Mouse (Mus musculus) CH12.LX (cell line): ENCODE measurements at regions not wholly inside any gene's neighbourhood (a gene's known extent, or its start where the extent isn't known, plus 50 kb on each side); places are given as distances from the start of the nearest gene placed in this dataset.

Source experiments
- DNase-seq: peaks from one replicate; pipeline ENCODE4 v3.0.0-alpha.2; 2013; ENCODE audit errors: extremely low read depth
- H3K27ac ChIP-seq: 2 replicates; pipeline ENCODE4 v1.5.1; 2012; ENCODE audit warnings: low read depth, mild to moderate bottlenecking, control low read depth, moderate library complexity; ENCODE audit not compliant: insufficient read depth
- H3K27me3 ChIP-seq: replicated peaks from 2 replicates; pipeline ENCODE3; 2012; ENCODE audit warnings: inconsistent platforms
- H3K36me3 ChIP-seq, 2 experiments: replicated peaks in 1 of 2; 2 replicates each; pipeline versions ENCODE3 to v1.6.1; 2012; ENCODE audit warnings: inconsistent platforms in 1 of 2, low read length in 1 of 2, mild to moderate bottlenecking in 1 of 2, mixed read lengths in 1 of 2, moderate library complexity in 1 of 2; ENCODE audit not compliant: control insufficient read depth in 1 of 2, insufficient read depth in 1 of 2
- H3K4me1 ChIP-seq, 2 experiments: 2 replicates each; pipeline ENCODE4 v1.6.1; 2012; ENCODE audit warnings: inconsistent platforms in 1 of 2, moderate library complexity in 1 of 2; ENCODE audit not compliant: insufficient read depth in 2 of 2, control insufficient read depth in 1 of 2
- H3K4me2 ChIP-seq: 2 replicates; pipeline ENCODE4 v1.6.1; 2012; ENCODE audit warnings: low read depth, mild to moderate bottlenecking, control low read depth; ENCODE audit not compliant: poor library complexity, insufficient read depth, severe bottlenecking
- H3K4me3 ChIP-seq, 3 experiments: fragments of 150-350 bp in 1 of 3; sonication (generic) in 1 of 3; replicated peaks in 1 of 3; 2 replicates each; pipeline versions ENCODE3 to v1.5.1; 2011 to 2012; ENCODE audit warnings: low read depth in 2 of 3, low read length in 2 of 3, mild to moderate bottlenecking in 2 of 3, moderate library complexity in 2 of 3, control low read depth in 1 of 3, improper control_type of control experiment in 1 of 3, inconsistent platforms in 1 of 3, mixed read lengths in 1 of 3; ENCODE audit not compliant: poor library complexity in 1 of 3
- H3K79me2 ChIP-seq: replicated peaks from 2 replicates; pipeline ENCODE4 v1.6.1; 2012; ENCODE audit warnings: mild to moderate bottlenecking, moderate library complexity; ENCODE audit not compliant: control insufficient read depth, poor library complexity, insufficient read depth, severe bottlenecking; ENCODE audit errors: extremely low read depth
- H3K9ac ChIP-seq: 2 replicates; pipeline ENCODE4 v1.6.1; 2012; ENCODE audit warnings: low read depth, mild to moderate bottlenecking, control low read depth, moderate library complexity; ENCODE audit not compliant: insufficient read depth
- H3K9me3 ChIP-seq: replicated peaks from 2 replicates; pipeline ENCODE3; 2012; ENCODE audit warnings: low read length, inconsistent platforms, mixed read lengths
- BHLHE40 ChIP-seq: IDR thresholded peaks from 2 replicates; pipeline ENCODE4 v1.6.1; 2011; ENCODE audit warnings: mild to moderate bottlenecking, low read depth, low read length, improper control_type of control experiment
- CHD1 ChIP-seq: IDR thresholded peaks from 2 replicates; pipeline ENCODE4 v1.6.1; 2012; ENCODE audit warnings: low read depth, low read length, improper control_type of control experiment, inconsistent platforms
- CHD2 ChIP-seq: IDR thresholded peaks from 2 replicates; pipeline ENCODE4 v1.6.1; 2011; ENCODE audit warnings: low read length, improper control_type of control experiment
- EP300 ChIP-seq: IDR thresholded peaks from 2 replicates; pipeline ENCODE4 v1.6.1; 2011; ENCODE audit warnings: low read length, improper control_type of control experiment
- GABPA ChIP-seq: IDR thresholded peaks from 2 replicates; pipeline ENCODE4 v1.6.1; 2012; ENCODE audit warnings: low read depth, low read length, improper control_type of control experiment, inconsistent platforms; ENCODE audit not compliant: insufficient replicate concordance
- HCFC1 ChIP-seq: IDR thresholded peaks from 2 replicates; pipeline ENCODE4 v1.6.1; 2012; ENCODE audit warnings: low read depth, mild to moderate bottlenecking, inconsistent platforms, low read length, improper control_type of control experiment
- JUN ChIP-seq: IDR thresholded peaks from 2 replicates; pipeline ENCODE4 v1.6.1; 2011; ENCODE audit warnings: low read depth, mild to moderate bottlenecking, low read length, improper control_type of control experiment, moderate library complexity; ENCODE audit not compliant: insufficient read depth
- JUND ChIP-seq: conservative IDR thresholded peaks from 2 replicates; pipeline ENCODE4 v1.6.1; 2011; ENCODE audit warnings: low read depth, low read length, improper control_type of control experiment
- MAFK ChIP-seq: IDR thresholded peaks from 2 replicates; pipeline ENCODE4 v1.6.1; 2011; ENCODE audit warnings: low read length, improper control_type of control experiment; ENCODE audit not compliant: insufficient replicate concordance
- MAZ ChIP-seq: IDR thresholded peaks from 2 replicates; pipeline ENCODE4 v1.6.1; 2012; ENCODE audit warnings: low read depth, mild to moderate bottlenecking, inconsistent platforms, low read length, improper control_type of control experiment, moderate library complexity
- MXI1 ChIP-seq: IDR thresholded peaks from 2 replicates; pipeline ENCODE4 v1.6.1; 2011; ENCODE audit warnings: mild to moderate bottlenecking, low read depth, low read length, improper control_type of control experiment
- NELFE ChIP-seq: IDR thresholded peaks from 2 replicates; pipeline ENCODE4 v1.6.1; 2011; ENCODE audit warnings: low read depth, low read length, improper control_type of control experiment
- PAX5 ChIP-seq: IDR thresholded peaks from 2 replicates; pipeline ENCODE4 v1.6.1; 2012; ENCODE audit warnings: low read length, inconsistent platforms, mixed read lengths
- POLR2AphosphoS2 ChIP-seq: IDR thresholded peaks from 2 replicates; pipeline ENCODE4 v1.6.1; 2011; ENCODE audit warnings: low read depth, low read length, improper control_type of control experiment
- SIN3A ChIP-seq: IDR thresholded peaks from 2 replicates; pipeline ENCODE4 v1.6.1; 2012; ENCODE audit warnings: low read length, improper control_type of control experiment, inconsistent platforms
- TBP ChIP-seq: conservative IDR thresholded peaks from 2 replicates; pipeline ENCODE4 v1.6.1; 2011; ENCODE audit warnings: low read depth, low read length, improper control_type of control experiment
- TCF12 ChIP-seq: IDR thresholded peaks from 2 replicates; pipeline ENCODE4 v1.6.1; 2014; ENCODE audit warnings: low read depth, mild to moderate bottlenecking, inconsistent platforms, low read length, improper control_type of control experiment
- USF2 ChIP-seq: conservative IDR thresholded peaks from 2 replicates; pipeline ENCODE4 v1.6.1; 2011; ENCODE audit warnings: low read depth, low read length, improper control_type of control experiment
- ZC3H11A ChIP-seq: IDR thresholded peaks from 2 replicates; pipeline ENCODE4 v1.6.1; 2012; ENCODE audit warnings: low read depth, mild to moderate bottlenecking, inconsistent platforms, low read length, improper control_type of control experiment
- ZKSCAN1 ChIP-seq: IDR thresholded peaks from 2 replicates; pipeline ENCODE4 v1.6.1; 2012; ENCODE audit warnings: low read depth, inconsistent platforms, low read length, improper control_type of control experiment, borderline replicate concordance
- ZNF384 ChIP-seq: IDR thresholded peaks from 2 replicates; pipeline ENCODE4 v1.6.1; 2012; ENCODE audit warnings: low read depth, low read length, improper control_type of control experiment, inconsistent platforms
- dilution Hi-C: fragments of 300-500 bp; cut with MboI; formaldehyde crosslinking; loops from 2 replicates; pipeline ENCODE4 v1.14.3; 2020; ENCODE audit warnings: low sequenced_read_pairs; ENCODE audit not compliant: extremely low pct_unique_long_range_greater_than_20kb, extremely low pct_ligation_motif_present
- in situ Hi-C: fragments of 300-500 bp; cut with MboI; formaldehyde crosslinking; loops from 3 replicates; pipeline ENCODE4 v1.14.3; 2019; ENCODE audit warnings: low sequenced_read_pairs, low pct_ligation_motif_present, low pct_unique_long_range_greater_than_20kb, mixed read lengths

DNA sequence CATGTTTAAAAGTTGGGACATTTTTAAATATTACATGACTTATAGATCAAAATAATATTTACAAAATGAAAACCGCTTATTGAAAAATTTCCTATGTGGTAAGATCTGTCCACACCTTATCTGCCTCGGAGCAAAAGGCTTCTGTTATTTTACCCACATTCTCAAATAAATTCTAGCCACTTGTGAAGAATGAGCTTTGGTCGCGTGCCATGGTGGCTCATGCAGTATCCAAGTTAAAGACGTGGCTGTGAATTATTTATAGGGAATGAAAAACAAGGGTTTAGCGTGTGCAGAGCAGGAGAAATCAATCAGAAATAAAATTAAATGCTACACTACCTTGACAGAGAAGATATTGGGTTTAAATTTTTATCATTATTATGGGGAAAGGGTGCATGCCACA is 430.7 kb upstream of the Cited2 start:
- no peaks in the 10 kb centered on the region for H3K36me3 ChIP-seq
- no peak for DNase-seq
- no peak overlapping the region for H3K27ac ChIP-seq
- no peaks in the 10 kb centered on the region for H3K27me3 ChIP-seq
- no peak overlapping the region for H3K4me3 ChIP-seq
- H3K4me1 ChIP-seq, result peaks cover 0 to 8% of the 10 kb centered on the region in 2 experiments; a peak in 1 of 4 replicates
- TF ChIP-seq HCFC1, result no peak
- no peak for TF ChIP-seq ZC3H11A
- TF ChIP-seq CHD1, result no peak
- no peak for TF ChIP-seq JUN
- no peak for TF ChIP-seq MXI1
- TF ChIP-seq TCF12, result no peak
- no peak for TF ChIP-seq ZNF384
- TF ChIP-seq NELFE, result no peak
- TF ChIP-seq POLR2AphosphoS2, result no peak
- in situ Hi-C loops, result no loop called here
- dilution Hi-C loops, result no loop called here
- no peaks in the 10 kb centered on the region for H3K79me2 ChIP-seq
- no peak overlapping the region for H3K4me2 ChIP-seq
- no peaks in the 10 kb centered on the region for H3K9me3 ChIP-seq
- H3K9ac ChIP-seq, result no peak overlapping the region

- Histone ChIP-seq H3K79me2 (no peaks in the 10 kb centered on the region), H3K36me3 (no peaks in the 10 kb centered on the region), H3K9me3 (no peaks in the 10 kb centered on the region), H3K27me3 (no peaks in the 10 kb centered on the region), H3K27ac (no peak overlapping the region), H3K9ac (no peak overlapping the region), H3K4me2 (peak overlapping the region; percentile 10; the same call in 1 of the 2 replicates), H3K4me1 (peaks cover 0 to 8% of the 10 kb centered on the region in 2 experiments; a peak in 1 of 4 replicates), H3K4me3 (no peak overlapping the region)
- in situ Hi-C loops, result no loop called here
- no peak for DNase-seq
- dilution Hi-C loops, result no loop called here
- no peak for TF ChIP-seq ZNF384
- TF ChIP-seq MAFK, result no peak
- TF ChIP-seq USF2, result no peak
- TF ChIP-seq BHLHE40, result no peak
- TF ChIP-seq TBP, result no peak
- TF ChIP-seq ZC3H11A, result no peak
- no peak for TF ChIP-seq GABPA
- TF ChIP-seq MAZ, result no peak
- no peak for TF ChIP-seq EP300
- TF ChIP-seq JUND, result no peak
- no peak for TF ChIP-seq CHD2
- no peak for TF ChIP-seq PAX5
- TF ChIP-seq SIN3A, result no peak
- no peak for TF ChIP-seq ZKSCAN1
Observed at GRCm38 (mm10) chr10:17294440-17294839, 428.6 kb upstream of the Cited2 start.
